Mouse (Mus musculus) left cerebral cortex, adult 6 months (tissue): Measurements from ENCODE around the gene Vegfd. TPM values are rescaled to one million over a fixed set of nuclear protein-coding genes. Genes with fewer than 3 reads are reported as not detected.

Source experiments
- long read RNA-seq, 2 experiments: library from polyadenylated mRNA; unstranded; transcript quantifications; one replicate each; pipeline ENCODE4 v2.0.0; 2019 to 2020
- polyA plus RNA-seq: library from polyadenylated mRNA; unstranded; fragments of <200 nt; fragmentation: Nextera tagmentation; gene quantifications from 2 replicates; pipeline ENCODE4 v1.2.3, GENCODE M21; 2021

Gene Vegfd
- polyA plus RNA-seq = 0.94 and 1.0 TPM in 2 replicates
- long read RNA-seq, experiment 1, partial matches to known transcripts = 1 of 3 reads
- long read RNA-seq, experiment 1, other reads (novel, unspliced or antisense) = 2 of 3 reads
- long read RNA-seq, experiment 2, partial matches to known transcripts = 1 of 1 reads
- long read RNA-seq, experiment 2, other reads (novel, unspliced or antisense) = 0 of 1 reads

GRCm38 (mm10) chrX:164373081-164373480 lies at the start of gene Vegfd:
Gene Vegfd (plus strand): TSS chrX:164373378.

DNA sequence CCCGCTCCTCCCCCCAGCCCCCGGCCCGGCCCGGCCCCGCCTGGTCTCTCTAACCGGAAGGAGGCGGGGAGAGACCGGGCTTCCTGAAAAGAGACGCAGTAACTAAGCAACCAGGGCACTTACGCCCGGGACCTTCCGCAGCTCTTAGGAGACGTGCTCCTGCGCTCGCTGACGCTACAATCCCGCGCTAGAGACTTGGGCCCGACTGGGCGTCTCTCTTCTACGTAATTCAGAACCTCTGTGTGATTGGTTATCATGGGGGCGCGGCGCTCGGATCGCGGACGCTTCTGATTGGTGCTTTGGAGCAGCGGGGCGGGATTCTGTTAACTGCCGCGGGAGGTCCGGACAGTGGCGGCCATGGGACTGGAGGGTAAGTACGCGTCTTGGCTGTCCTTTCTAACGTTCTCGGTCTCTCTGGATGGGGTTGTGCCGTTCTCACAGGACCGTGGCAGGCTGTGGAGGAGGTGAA lies 46.3 kb downstream of the Vegfd start, which contains the start of gene Piga:
TSS of gene Piga (plus strand) at position 317 of the 469 bp plus-strand sequence.

DNA sequence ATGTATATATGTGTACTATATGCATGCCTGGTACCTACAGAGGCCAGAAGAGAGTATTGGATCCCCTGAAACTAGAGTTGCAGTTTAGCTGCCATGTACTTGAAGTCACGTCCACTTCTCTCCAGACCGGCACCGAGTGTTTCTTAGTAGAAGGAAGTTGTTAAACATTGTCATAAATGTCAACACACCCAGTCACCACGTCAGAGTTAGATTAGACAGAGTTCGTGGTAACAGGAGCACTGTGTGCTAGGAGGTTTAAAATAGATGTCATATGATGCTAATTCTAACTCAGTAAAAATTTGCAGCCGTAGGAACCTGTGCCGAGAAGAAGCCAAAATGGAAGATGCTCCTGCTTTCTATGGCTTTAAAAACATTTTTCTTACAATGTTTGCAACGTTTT lies 63.5 kb downstream of the Vegfd start, which contains the start of gene Asb11:
TSS of gene Asb11 (plus strand) at position 286 of the 400 bp plus-strand sequence.

Other genes starting within 250 kb of the Vegfd start
- 0.63 and 0.66 TPM in 2 replicates for gene Ace2, start 234.0 kb upstream of the Vegfd start, polyA plus RNA-seq
- 0.48 and 0.53 TPM in 2 replicates for gene Bmx, start 115.2 kb upstream of the Vegfd start, polyA plus RNA-seq
- gene Pir, start 104.0 kb upstream of the Vegfd start, polyA plus RNA-seq = 11.5 and 14.8 TPM in 2 replicates
- gene Piga, start 46.4 kb downstream of the Vegfd start, polyA plus RNA-seq = 1.4 and 2.2 TPM in 2 replicates
- gene Asb11, start 63.6 kb downstream of the Vegfd start, polyA plus RNA-seq = 4.5 and 6.1 TPM in 2 replicates
- not detected in 2 replicates for gene Asb9, start 132.9 kb downstream of the Vegfd start, polyA plus RNA-seq